Mouse (Mus musculus): Measurements from ENCODE around the gene Kif6. TPM values are rescaled to one million over a fixed set of nuclear protein-coding genes. Genes with fewer than 3 reads are reported as not detected.

Gene Kif6
- polyA plus RNA-seq, 1 experiment = 0.04 TPM

GRCm38 (mm10) chr17:49855785-49856184, 240.8 kb downstream of the Kif6 start:
- H3K27me3 ChIP-seq (ENCODE audit: control insufficient read depth, insufficient read depth, low read length) = no peaks in the 10 kb centered on the region
- no peak overlapping the region for H3K27ac ChIP-seq (ENCODE audit: insufficient read depth, low read length)
- no peaks in the 10 kb centered on the region for H3K4me1 ChIP-seq (ENCODE audit: control insufficient read depth, insufficient read depth, insufficient read length)
- no peak overlapping the region for H3K4me3 ChIP-seq (ENCODE audit: extremely low read depth, insufficient read depth, insufficient read length)
- no peak for DNase-seq (ENCODE audit: low read depth in 1 of 2, low spot score in 2 of 2)
- no peak for TF ChIP-seq CTCF (IDR thresholded peaks at IDR 0.05; ENCODE audit: extremely low read depth, insufficient read depth, insufficient read length, insufficient replicate concordance)
- TF ChIP-seq POLR2A (IDR thresholded peaks at IDR 0.05; ENCODE audit: low read depth, low read length) = no peak
- WGBS = 45% methylated on average over 4 of the region's 4 CpGs
- H3K36me3 ChIP-seq (ENCODE audit: control insufficient read depth, insufficient read depth, low read length) = no peaks in the 10 kb centered on the region

GRCm38 (mm10) chr17:49860057-49860816, 245.3 kb downstream of the Kif6 start:
- H3K36me3 ChIP-seq (ENCODE audit: control insufficient read depth, insufficient read depth, low read length) = no peaks in the 10 kb centered on the region
- H3K4me3 ChIP-seq (ENCODE audit: extremely low read depth, insufficient read depth, insufficient read length) = no peak overlapping the region
- 83% methylated on average over 10 of the region's 10 CpGs for whole genome bisulfite sequencing
- no peak for DNase-seq (ENCODE audit: low read depth in 1 of 2, low spot score in 2 of 2)
- TF ChIP-seq POLR2A (IDR thresholded peaks at IDR 0.05; ENCODE audit: low read depth, low read length) (no peak), CTCF (IDR thresholded peaks at IDR 0.05; ENCODE audit: extremely low read depth, insufficient read depth, insufficient read length, insufficient replicate concordance) (no peak)
- no peaks in the 10 kb centered on the region for H3K4me1 ChIP-seq (ENCODE audit: control insufficient read depth, insufficient read depth, insufficient read length)
- no peak overlapping the region for H3K27ac ChIP-seq (ENCODE audit: insufficient read depth, low read length)
- no peaks in the 10 kb centered on the region for H3K27me3 ChIP-seq (ENCODE audit: control insufficient read depth, insufficient read depth, low read length)

GRCm38 (mm10) chr17:49863597-49863996, 248.7 kb downstream of the Kif6 start:
- Histone ChIP-seq H3K36me3 (ENCODE audit: control insufficient read depth, insufficient read depth, low read length) (no peaks in the 10 kb centered on the region), H3K4me3 (ENCODE audit: extremely low read depth, insufficient read depth, insufficient read length) (no peak overlapping the region), H3K27me3 (ENCODE audit: control insufficient read depth, insufficient read depth, low read length) (no peaks in the 10 kb centered on the region), H3K27ac (ENCODE audit: insufficient read depth, low read length) (no peak overlapping the region), H3K4me1 (ENCODE audit: control insufficient read depth, insufficient read depth, insufficient read length) (no peaks in the 10 kb centered on the region)
- DNase-seq (ENCODE audit: low read depth in 1 of 2, low spot score in 2 of 2) = no peak
- TF ChIP-seq CTCF (IDR thresholded peaks at IDR 0.05; ENCODE audit: extremely low read depth, insufficient read depth, insufficient read length, insufficient replicate concordance) = no peak
- TF ChIP-seq POLR2A (IDR thresholded peaks at IDR 0.05; ENCODE audit: low read depth, low read length) = no peak
- 83% methylated on average over 5 of the region's 5 CpGs for WGBS

- H3K27me3 ChIP-seq (ENCODE audit: control insufficient read depth, insufficient read depth, low read length) = no peaks in the 10 kb centered on the region
- H3K4me1 ChIP-seq (ENCODE audit: control insufficient read depth, insufficient read depth, insufficient read length) = no peaks in the 10 kb centered on the region
- 76% methylated on average over 2 of the region's 2 CpGs for WGBS
- no peak overlapping the region for H3K4me3 ChIP-seq (ENCODE audit: extremely low read depth, insufficient read depth, insufficient read length)
- DNase-seq (ENCODE audit: low read depth in 1 of 2, low spot score in 2 of 2) = no peak
- H3K27ac ChIP-seq (ENCODE audit: insufficient read depth, low read length) = no peak overlapping the region
- no peak for TF ChIP-seq CTCF (IDR thresholded peaks at IDR 0.05; ENCODE audit: extremely low read depth, insufficient read depth, insufficient read length, insufficient replicate concordance)
- no peak for TF ChIP-seq POLR2A (IDR thresholded peaks at IDR 0.05; ENCODE audit: low read depth, low read length)
- no peaks in the 10 kb centered on the region for H3K36me3 ChIP-seq (ENCODE audit: control insufficient read depth, insufficient read depth, low read length)
Observed at GRCm38 (mm10) chr17:49865604-49866003, 250.7 kb downstream of the Kif6 start.

GRCm38 (mm10) chr17:49866653-49867215, 251.8 kb downstream of the Kif6 start:
- H3K4me1 ChIP-seq (ENCODE audit: control insufficient read depth, insufficient read depth, insufficient read length) = no peaks in the 10 kb centered on the region
- no peak for TF ChIP-seq CTCF (IDR thresholded peaks at IDR 0.05; ENCODE audit: extremely low read depth, insufficient read depth, insufficient read length, insufficient replicate concordance)
- TF ChIP-seq POLR2A (IDR thresholded peaks at IDR 0.05; ENCODE audit: low read depth, low read length) = no peak
- 81% methylated on average over 8 of the region's 8 CpGs for WGBS
- no peak for DNase-seq (ENCODE audit: low read depth in 1 of 2, low spot score in 2 of 2)
- no peak overlapping the region for H3K27ac ChIP-seq (ENCODE audit: insufficient read depth, low read length)
- no peak overlapping the region for H3K4me3 ChIP-seq (ENCODE audit: extremely low read depth, insufficient read depth, insufficient read length)
- no peaks in the 10 kb centered on the region for H3K36me3 ChIP-seq (ENCODE audit: control insufficient read depth, insufficient read depth, low read length)
- no peaks in the 10 kb centered on the region for H3K27me3 ChIP-seq (ENCODE audit: control insufficient read depth, insufficient read depth, low read length)

- H3K36me3 ChIP-seq (ENCODE audit: control insufficient read depth, insufficient read depth, low read length) = no peaks in the 10 kb centered on the region
- DNase-seq (ENCODE audit: low read depth in 1 of 2, low spot score in 2 of 2) = no peak
- TF ChIP-seq CTCF (IDR thresholded peaks at IDR 0.05; ENCODE audit: extremely low read depth, insufficient read depth, insufficient read length, insufficient replicate concordance) (no peak), POLR2A (IDR thresholded peaks at IDR 0.05; ENCODE audit: low read depth, low read length) (no peak)
- no peak overlapping the region for H3K27ac ChIP-seq (ENCODE audit: insufficient read depth, low read length)
- no peaks in the 10 kb centered on the region for H3K27me3 ChIP-seq (ENCODE audit: control insufficient read depth, insufficient read depth, low read length)
- 66% methylated on average over 13 of the region's 13 CpGs for WGBS
- no peak overlapping the region for H3K4me3 ChIP-seq (ENCODE audit: extremely low read depth, insufficient read depth, insufficient read length)
- no peaks in the 10 kb centered on the region for H3K4me1 ChIP-seq (ENCODE audit: control insufficient read depth, insufficient read depth, insufficient read length)
Observed at GRCm38 (mm10) chr17:49867321-49868137, 252.6 kb downstream of the Kif6 start.

Measured in spleen, adult 2 months (tissue).